Mouse (Mus musculus): ENCODE measurements at regions not wholly inside any gene's neighbourhood (a gene's known extent, or its start where the extent isn't known, plus 50 kb on each side); places are given as distances from the start of the nearest gene placed in this dataset.

- no peak overlapping the region for H3K4me3 ChIP-seq (ENCODE audit: low read depth, low read length)
- no peaks in the 10 kb centered on the region for H3K4me1 ChIP-seq (ENCODE audit: insufficient read depth)
- ATAC-seq (ENCODE audit: insufficient read depth) (no peak), DNase-seq (no peak)
- H3K9ac ChIP-seq = no peak overlapping the region
- H3K36me3 ChIP-seq (ENCODE audit: insufficient read depth) = no peaks in the 10 kb centered on the region
- H3K27ac ChIP-seq (ENCODE audit: low read depth) = no peak overlapping the region
- TF ChIP-seq CTCF (IDR thresholded peaks at IDR 0.05; ENCODE audit: low read depth) = no peak
- H3K4me2 ChIP-seq = no peak overlapping the region
- 34% methylated on average over 1 of the region's 1 CpGs for WGBS
- no peaks in the 10 kb centered on the region for H3K27me3 ChIP-seq (ENCODE audit: insufficient read depth, low read length)
- no peaks in the 10 kb centered on the region for H3K9me3 ChIP-seq (ENCODE audit: low read depth, low read length)
These were observed 255.2 kb downstream of the Rfpl4b start for GRCm38 (mm10) chr10:38566361-38566760.

DNA sequence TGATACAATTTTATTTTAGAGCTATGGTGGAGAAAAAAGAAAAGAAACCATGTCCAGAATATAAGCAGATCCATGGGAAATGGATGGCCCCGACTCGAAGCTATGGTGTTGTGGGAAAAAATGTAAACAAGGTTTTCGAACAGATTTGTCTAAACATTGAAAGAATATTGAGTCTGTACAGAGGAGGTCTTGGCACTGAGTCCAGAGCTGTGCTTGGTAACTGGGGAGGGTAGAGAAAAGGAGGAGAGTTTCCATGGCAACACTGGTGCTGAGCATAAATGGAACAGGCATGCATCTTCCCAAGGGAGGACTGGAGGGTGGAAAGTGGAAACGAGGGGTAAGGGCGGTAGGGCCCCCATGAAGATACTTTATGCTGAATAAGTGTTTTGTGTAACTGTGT is 266.5 kb downstream of the Rfpl4b start:
- H3K27ac ChIP-seq (ENCODE audit: low read depth) = no peak overlapping the region
- no peaks in the 10 kb centered on the region for H3K4me1 ChIP-seq (ENCODE audit: insufficient read depth)
- peak; percentile 94 for ATAC-seq (ENCODE audit: insufficient read depth)
- no peak overlapping the region for H3K4me2 ChIP-seq
- H3K9me3 ChIP-seq (ENCODE audit: low read depth, low read length) = no peaks in the 10 kb centered on the region
- TF ChIP-seq CTCF (IDR thresholded peaks at IDR 0.05; ENCODE audit: low read depth) = no peak
- no peaks in the 10 kb centered on the region for H3K27me3 ChIP-seq (ENCODE audit: insufficient read depth, low read length)
- peak; percentile 85 for DNase-seq
- no peaks in the 10 kb centered on the region for H3K36me3 ChIP-seq (ENCODE audit: insufficient read depth)
- H3K4me3 ChIP-seq (ENCODE audit: low read depth, low read length) = no peak overlapping the region
- 28% methylated on average over 5 of the region's 5 CpGs for WGBS
- H3K9ac ChIP-seq = no peak overlapping the region

DNA sequence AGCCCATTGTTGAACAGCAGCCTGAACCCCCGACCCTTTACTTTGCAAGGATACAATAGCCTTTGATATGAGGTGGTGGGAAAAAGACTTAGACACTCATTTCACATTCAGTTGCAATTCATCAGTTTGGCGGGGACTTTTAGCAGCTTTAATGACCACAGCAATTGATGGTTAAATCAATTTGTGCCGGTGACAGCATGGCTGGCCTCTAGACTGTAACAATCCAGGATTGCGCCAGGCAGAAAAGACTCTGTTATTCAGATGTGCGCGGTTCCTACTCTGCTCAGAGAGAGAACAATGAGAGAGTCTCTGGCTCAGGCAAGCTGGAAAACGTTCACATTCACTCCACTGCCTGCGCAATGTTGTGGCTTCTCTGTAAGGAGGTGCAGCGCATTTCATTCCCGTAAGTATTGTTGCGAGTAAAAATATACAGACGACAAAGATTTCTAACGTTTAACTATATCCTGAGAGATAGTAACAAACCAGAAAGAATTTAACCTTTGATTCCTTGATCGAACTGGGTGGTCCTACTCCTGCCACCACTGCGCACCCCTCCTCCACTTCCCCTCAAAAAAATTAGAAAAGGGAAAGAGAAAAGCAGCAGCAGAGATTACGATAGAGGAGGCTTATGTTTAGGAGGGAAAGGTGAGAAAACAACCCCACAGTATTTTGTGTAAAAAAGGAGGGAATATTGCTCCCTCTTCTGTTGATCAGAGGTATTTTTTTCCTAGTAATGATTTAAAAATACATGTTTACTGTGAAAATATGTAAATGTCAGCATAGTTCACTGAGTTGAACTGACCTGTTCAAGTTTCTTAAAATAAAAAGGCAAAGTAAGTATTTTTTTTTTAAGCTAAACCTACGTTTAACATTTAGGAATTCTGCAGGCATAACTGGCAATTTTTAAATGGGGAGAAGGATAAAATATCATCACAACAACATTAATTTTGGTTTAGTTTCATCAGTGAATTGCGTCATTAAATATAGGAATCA is 267.6 kb downstream of the Rfpl4b start:
- H3K27me3 ChIP-seq (ENCODE audit: insufficient read depth, low read length) = no peaks in the 10 kb centered on the region
- ATAC-seq (ENCODE audit: insufficient read depth) (peak; percentile 85), DNase-seq (peak; percentile 75)
- H3K9ac ChIP-seq = no peak overlapping the region; the same call in 1 of the 2 replicates
- H3K4me2 ChIP-seq = peak overlapping the region; percentile 43
- 12% methylated on average over 18 of the region's 18 CpGs for WGBS
- peak overlapping the region; percentile 48 for H3K27ac ChIP-seq (ENCODE audit: low read depth)
- no peaks in the 10 kb centered on the region for H3K9me3 ChIP-seq (ENCODE audit: low read depth, low read length)
- peak; percentile 56 for TF ChIP-seq CTCF (IDR thresholded peaks at IDR 0.05; ENCODE audit: low read depth)
- no peaks in the 10 kb centered on the region for H3K36me3 ChIP-seq (ENCODE audit: insufficient read depth)
- peak overlapping the region; percentile 5 for H3K4me3 ChIP-seq (ENCODE audit: low read depth, low read length)
- H3K4me1 ChIP-seq (ENCODE audit: insufficient read depth) = no peaks in the 10 kb centered on the region

GRCm38 (mm10) chr10:38553326-38553687 is 268.3 kb downstream of the Rfpl4b start:
- Histone ChIP-seq H3K4me3 (ENCODE audit: low read depth, low read length) (0 out of 2 replicates have a peak overlapping the region, but pooled peaks have one; percentile 5), H3K27me3 (ENCODE audit: insufficient read depth, low read length) (no peaks in the 10 kb centered on the region), H3K4me1 (ENCODE audit: insufficient read depth) (no peaks in the 10 kb centered on the region), H3K9ac (no peak overlapping the region), H3K36me3 (ENCODE audit: insufficient read depth) (no peaks in the 10 kb centered on the region), H3K9me3 (ENCODE audit: low read depth, low read length) (no peaks in the 10 kb centered on the region), H3K4me2 (peak overlapping the region; percentile 43; the same call in 1 of the 2 replicates), H3K27ac (ENCODE audit: low read depth) (peak overlapping the region; percentile 48; the same call in 1 of the 2 replicates)
- ATAC-seq (ENCODE audit: insufficient read depth) = no peak
- no peak for DNase-seq
- TF ChIP-seq CTCF (IDR thresholded peaks at IDR 0.05; ENCODE audit: low read depth) = no peak

DNA sequence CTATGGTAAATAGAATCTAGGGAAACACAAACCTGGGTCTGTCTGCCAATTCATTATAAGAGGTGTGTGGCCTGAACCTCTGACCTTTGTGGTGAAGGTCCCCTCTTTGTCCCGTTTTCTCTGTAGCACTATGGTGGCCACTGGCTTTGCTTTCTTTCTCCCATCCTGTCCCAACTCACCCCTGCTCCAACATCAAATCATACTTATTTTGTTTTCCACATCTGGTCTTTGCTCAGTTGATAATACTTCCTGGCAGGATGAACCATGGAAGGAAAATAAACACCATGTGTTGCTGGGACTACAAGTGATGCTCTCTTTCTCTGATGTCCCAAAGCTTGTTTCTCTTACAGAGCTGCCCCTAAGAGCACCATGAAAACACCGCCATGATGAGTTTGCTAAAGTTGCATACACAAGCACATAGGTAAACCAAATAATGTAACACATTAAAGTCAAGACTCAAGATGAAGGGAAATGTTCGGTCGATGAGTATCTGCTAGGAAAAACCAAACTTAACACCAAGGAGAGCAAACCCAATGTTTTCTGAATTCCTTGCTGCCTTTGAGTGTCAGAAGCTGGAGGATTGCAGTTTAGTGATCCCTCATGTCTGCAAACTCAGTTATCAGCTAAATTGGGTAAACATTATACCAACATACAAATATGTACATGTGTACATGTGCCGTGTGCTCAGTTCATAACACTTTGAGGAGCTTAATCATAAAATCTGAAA is 269.1 kb downstream of the Rfpl4b start:
- Histone ChIP-seq H3K9me3 (ENCODE audit: low read depth, low read length) (no peaks in the 10 kb centered on the region), H3K27ac (ENCODE audit: low read depth) (no peak overlapping the region)
- ATAC-seq (ENCODE audit: insufficient read depth) = no peak

GRCm38 (mm10) chr10:38540031-38540430 is 281.5 kb downstream of the Rfpl4b start:
- H3K4me2 ChIP-seq = no peak overlapping the region
- H3K4me3 ChIP-seq (ENCODE audit: low read depth, low read length) = no peak overlapping the region
- H3K4me1 ChIP-seq (ENCODE audit: insufficient read depth) = no peaks in the 10 kb centered on the region
- 94% methylated on average over 4 of the region's 4 CpGs for WGBS
- H3K9ac ChIP-seq = no peak overlapping the region
- DNase-seq (no peak), ATAC-seq (ENCODE audit: insufficient read depth) (no peak)
- H3K27ac ChIP-seq (ENCODE audit: low read depth) = no peak overlapping the region
- H3K9me3 ChIP-seq (ENCODE audit: low read depth, low read length) = no peaks in the 10 kb centered on the region
- H3K36me3 ChIP-seq (ENCODE audit: insufficient read depth) = no peaks in the 10 kb centered on the region
- no peak for TF ChIP-seq CTCF (IDR thresholded peaks at IDR 0.05; ENCODE audit: low read depth)
- no peaks in the 10 kb centered on the region for H3K27me3 ChIP-seq (ENCODE audit: insufficient read depth, low read length)

More for the DNA sequence above, 269.1 kb downstream of the Rfpl4b start:
- no peak overlapping the region for H3K4me3 ChIP-seq (ENCODE audit: low read depth, low read length)
- H3K27me3 ChIP-seq (ENCODE audit: insufficient read depth, low read length) = no peaks in the 10 kb centered on the region
- no peak overlapping the region for H3K9ac ChIP-seq
- H3K4me1 ChIP-seq (ENCODE audit: insufficient read depth) = no peaks in the 10 kb centered on the region
- no peak overlapping the region for H3K4me2 ChIP-seq
- 72% methylated on average over 5 of the region's 5 CpGs for WGBS
- no peak for DNase-seq
- no peaks in the 10 kb centered on the region for H3K36me3 ChIP-seq (ENCODE audit: insufficient read depth)
- TF ChIP-seq CTCF (IDR thresholded peaks at IDR 0.05; ENCODE audit: low read depth) = no peak

- no peak overlapping the region for H3K9ac ChIP-seq
- ATAC-seq (ENCODE audit: insufficient read depth) (no peak), DNase-seq (no peak)
- H3K4me2 ChIP-seq = no peak overlapping the region
- no peaks in the 10 kb centered on the region for H3K4me1 ChIP-seq (ENCODE audit: insufficient read depth)
- no peak overlapping the region for H3K27ac ChIP-seq (ENCODE audit: low read depth)
- H3K4me3 ChIP-seq (ENCODE audit: low read depth, low read length) = no peak overlapping the region
- no peaks in the 10 kb centered on the region for H3K9me3 ChIP-seq (ENCODE audit: low read depth, low read length)
- no peak for TF ChIP-seq CTCF (IDR thresholded peaks at IDR 0.05; ENCODE audit: low read depth)
- H3K27me3 ChIP-seq (ENCODE audit: insufficient read depth, low read length) = no peaks in the 10 kb centered on the region
- H3K36me3 ChIP-seq (ENCODE audit: insufficient read depth) = no peaks in the 10 kb centered on the region
These were observed 282.8 kb downstream of the Rfpl4b start for GRCm38 (mm10) chr10:38538766-38539165.

Measured in lung, embryonic 14.5 days (tissue).